Mouse (Mus musculus) ovary, postnatal 36 days (tissue): ENCODE measurements around the gene Map2k1.
A peak's percentile ranks its signal among the peaks of the same experiment; 100 is the strongest.
"Not testable (repeated sequence)": the region's sequence is repeated elsewhere in the genome, so short reads cannot be mapped to it uniquely, and the experiment has no call there.

Experiments
- DNase-seq: peaks from one replicate; pipeline ENCODE4 v3.0.0; 2022; ENCODE audit warnings: low spot score, mixed read lengths

Gene Map2k1

GRCm38 (mm10) chr9:64202866-64203265 is 50.6 kb downstream of the Map2k1 start:
- no peak for DNase-seq

- no peak for DNase-seq
Measured at GRCm38 (mm10) chr9:64202331-64202730, 51.1 kb downstream of the Map2k1 start.

- DNase-seq: no peak
Measured at GRCm38 (mm10) chr9:64199897-64200296, 53.5 kb downstream of the Map2k1 start.

GRCm38 (mm10) chr9:64198763-64199418 is 54.5 kb downstream of the Map2k1 start:
- peak; percentile 33 for DNase-seq

- no peak for DNase-seq
Measured at GRCm38 (mm10) chr9:64198068-64198762, 55.2 kb downstream of the Map2k1 start.

GRCm38 (mm10) chr9:64197524-64197923 is 55.9 kb downstream of the Map2k1 start:
- DNase-seq: no peak

GRCm38 (mm10) chr9:64195554-64195953 is 57.9 kb downstream of the Map2k1 start:
- no peak for DNase-seq

- no peak for DNase-seq
Measured at GRCm38 (mm10) chr9:64193879-64194278, 59.6 kb downstream of the Map2k1 start.

- no peak for DNase-seq
Measured at GRCm38 (mm10) chr9:64184166-64184840, 69.1 kb downstream of the Map2k1 start.

- not testable (repeated sequence) for DNase-seq
Measured at GRCm38 (mm10) chr9:64183295-64183694, 70.1 kb downstream of the Map2k1 start.

- peak; percentile 88 for DNase-seq
Measured at GRCm38 (mm10) chr9:64178974-64179646, 74.3 kb downstream of the Map2k1 start, which contains the start of gene Snapc5. TSS of gene Snapc5 (plus strand) at chr9:64179274.

GRCm38 (mm10) chr9:64178610-64178973 is 74.8 kb downstream of the Map2k1 start:
- DNase-seq: no peak

- DNase-seq: no peak
Measured at GRCm38 (mm10) chr9:64175378-64175777, 78.1 kb downstream of the Map2k1 start.

- no peak for DNase-seq
Measured at GRCm38 (mm10) chr9:64174766-64175165, 78.7 kb downstream of the Map2k1 start.

- DNase-seq: no peak
Measured at GRCm38 (mm10) chr9:64174341-64174740, 79.1 kb downstream of the Map2k1 start.

GRCm38 (mm10) chr9:64173666-64174220 is 79.7 kb downstream of the Map2k1 start:
- DNase-seq: no peak

GRCm38 (mm10) chr9:64172816-64173665 is 80.4 kb downstream of the Map2k1 start, which contains the start of the genes Zwilch and Rpl4:
TSS of gene Zwilch (minus strand) at chr9:64173104.
TSS of gene Rpl4 (plus strand) at chr9:64173375.
- peak; percentile 75 for DNase-seq

GRCm38 (mm10) chr9:64172145-64172815 is 81.2 kb downstream of the Map2k1 start:
- DNase-seq: no peak

GRCm38 (mm10) chr9:64169967-64170366 is 83.5 kb downstream of the Map2k1 start:
- DNase-seq: not testable (repeated sequence)

- no peak for DNase-seq
Measured at GRCm38 (mm10) chr9:64160471-64160870, 93.0 kb downstream of the Map2k1 start.
